Mouse (Mus musculus) thymus, postnatal 4 days (tissue): Measurements from ENCODE around the gene Itga6.

Source experiments
- DNase-seq: peaks from one replicate; pipeline ENCODE4 v3.0.0; 2021

The Itga6 gene

DNA sequence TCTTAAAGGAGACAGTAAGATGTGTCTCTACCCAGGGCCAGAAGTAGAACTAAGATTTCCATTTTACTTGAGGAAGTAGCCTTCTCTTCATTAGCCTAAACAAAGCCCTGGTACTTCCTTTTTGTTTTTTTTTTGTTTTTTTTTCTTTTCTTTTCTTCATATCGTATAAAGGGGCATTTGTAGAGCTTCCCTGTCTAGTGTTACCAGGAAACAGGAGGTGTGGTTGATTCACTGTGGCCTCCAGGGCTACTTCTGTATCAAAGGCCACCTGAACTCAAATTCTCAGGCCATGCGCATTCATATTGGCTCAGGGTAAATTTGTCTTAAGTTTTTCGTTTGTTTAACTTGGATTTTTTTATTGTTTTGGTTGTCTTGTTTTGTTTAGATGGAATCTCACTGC lies 120.5 kb downstream of the Itga6 start:
- no peak for DNase-seq

DNA sequence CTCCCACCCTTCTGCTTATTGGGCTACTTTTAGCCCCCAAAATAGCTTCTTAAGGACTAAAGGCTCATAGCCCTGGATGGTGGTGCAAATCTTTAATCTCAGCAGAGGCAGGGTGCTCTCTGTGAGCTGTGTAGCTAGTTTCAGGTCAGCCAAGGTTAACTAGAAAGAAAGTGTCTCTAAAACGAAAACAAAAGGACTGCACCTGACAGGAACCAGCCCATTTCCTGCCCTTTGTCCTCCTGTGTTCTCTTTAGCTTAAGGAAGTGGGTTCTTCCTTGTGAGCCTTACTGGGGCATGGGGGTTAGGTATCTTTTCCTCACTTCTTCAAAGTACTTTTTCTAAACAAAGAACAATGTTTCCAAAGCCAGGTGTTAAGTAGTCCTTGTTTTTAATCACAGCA lies 121.1 kb downstream of the Itga6 start:
- DNase-seq, result no peak

- DNase-seq, result no peak
Measured at GRCm38 (mm10) chr2:71867019-71867418, 121.6 kb downstream of the Itga6 start.

- no peak for DNase-seq
Measured at GRCm38 (mm10) chr2:71867480-71867879, 122.1 kb downstream of the Itga6 start.

- no peak for DNase-seq
Measured at GRCm38 (mm10) chr2:71868256-71868655, 122.8 kb downstream of the Itga6 start.

- DNase-seq, result no peak
Measured at GRCm38 (mm10) chr2:71872141-71872540, 126.7 kb downstream of the Itga6 start.

- DNase-seq, result peak; percentile 100
Measured at GRCm38 (mm10) chr2:71872801-71873443, 127.5 kb downstream of the Itga6 start, which contains the start of gene Pdk1. Pdk1 (plus strand) TSS chr2:71873224.

- DNase-seq, result peak; percentile 80
Measured at GRCm38 (mm10) chr2:71873474-71874322, 128.3 kb downstream of the Itga6 start.

GRCm38 (mm10) chr2:71874422-71874821 lies 129.0 kb downstream of the Itga6 start:
- DNase-seq, result no peak

DNA sequence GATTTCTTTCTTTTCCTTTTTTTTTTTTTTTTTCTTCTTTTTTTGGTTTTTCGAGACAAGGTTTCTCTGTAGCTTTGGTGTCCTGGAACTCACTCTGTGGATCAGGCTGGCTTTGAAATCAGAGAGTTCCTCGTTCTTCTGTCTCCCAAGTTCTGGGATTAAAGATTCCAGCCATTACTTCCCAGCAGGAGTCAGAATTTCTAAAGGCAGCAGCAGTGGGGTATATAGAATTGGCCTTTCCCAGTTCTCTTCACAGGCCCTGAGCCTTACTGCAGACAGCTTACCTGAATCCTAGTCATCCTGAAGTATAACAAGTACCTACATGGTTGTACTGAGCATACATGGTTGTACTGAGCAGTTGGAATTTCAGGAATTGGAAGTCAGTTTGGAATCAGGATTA lies 129.4 kb downstream of the Itga6 start:
- no peak for DNase-seq

DNA sequence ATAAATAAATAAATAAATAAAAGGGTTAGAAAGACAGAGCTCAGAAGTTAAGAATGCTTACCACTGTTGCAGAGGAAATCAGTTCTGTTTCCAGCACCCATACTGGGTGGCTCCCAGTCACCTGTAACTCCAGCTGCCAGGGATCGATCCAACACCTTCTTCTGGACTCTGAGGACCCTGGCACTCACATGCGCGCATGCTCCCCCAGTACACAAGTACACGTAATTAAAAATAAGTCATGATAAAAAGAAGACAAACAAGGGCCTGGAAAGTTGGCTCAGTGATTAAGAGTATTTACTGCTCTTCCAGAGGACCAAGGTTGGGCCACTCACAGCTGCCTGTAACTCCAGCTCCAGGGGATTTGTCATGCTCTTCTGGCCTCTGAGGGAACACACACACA lies 132.4 kb downstream of the Itga6 start:
- no peak for DNase-seq

DNA sequence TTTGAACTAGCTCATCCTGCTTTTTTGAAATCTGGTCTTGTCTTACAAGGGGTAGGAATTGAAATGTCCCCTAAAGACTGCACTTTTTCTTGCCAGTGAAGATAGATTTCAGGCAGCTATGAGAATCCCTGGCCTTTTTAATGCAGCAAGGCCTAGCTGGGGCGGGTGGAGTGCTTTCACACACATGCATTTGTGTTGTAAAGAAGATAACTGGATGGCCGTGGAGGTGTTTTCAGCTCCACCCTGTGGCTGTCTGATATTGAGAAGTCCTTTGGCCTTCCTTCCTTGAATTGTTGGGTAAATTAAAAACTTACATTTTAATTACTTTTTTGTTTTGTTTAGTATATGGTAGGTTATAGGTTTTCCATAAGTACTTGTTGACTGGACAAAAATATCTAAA lies 133.0 kb downstream of the Itga6 start:
- DNase-seq, result no peak

- no peak for DNase-seq
Measured at GRCm38 (mm10) chr2:71878943-71879342, 133.5 kb downstream of the Itga6 start.

GRCm38 (mm10) chr2:71882914-71883651 lies 137.7 kb downstream of the Itga6 start:
- DNase-seq, result no peak

DNA sequence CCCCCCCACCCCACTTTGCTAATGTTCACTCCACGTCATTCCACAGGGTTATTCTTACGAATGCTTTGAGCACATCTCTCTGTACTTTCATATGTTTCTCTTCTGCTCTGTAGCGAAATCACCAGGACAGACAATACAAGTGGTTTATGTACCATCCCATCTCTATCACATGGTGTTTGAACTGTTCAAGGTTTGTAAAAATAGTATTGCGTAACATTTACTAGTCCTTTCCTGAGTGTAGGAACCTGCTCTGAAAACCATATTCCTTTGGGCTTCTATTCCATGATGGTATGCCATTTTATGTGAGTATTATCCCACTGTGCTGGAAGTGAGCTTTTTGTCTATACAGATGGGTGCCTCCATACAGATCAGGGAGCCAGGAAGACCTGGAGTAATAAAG lies 141.9 kb downstream of the Itga6 start:
- DNase-seq, result no peak

- peak; percentile 23 for DNase-seq
Measured at GRCm38 (mm10) chr2:71888437-71888836, 143.0 kb downstream of the Itga6 start.

DNA sequence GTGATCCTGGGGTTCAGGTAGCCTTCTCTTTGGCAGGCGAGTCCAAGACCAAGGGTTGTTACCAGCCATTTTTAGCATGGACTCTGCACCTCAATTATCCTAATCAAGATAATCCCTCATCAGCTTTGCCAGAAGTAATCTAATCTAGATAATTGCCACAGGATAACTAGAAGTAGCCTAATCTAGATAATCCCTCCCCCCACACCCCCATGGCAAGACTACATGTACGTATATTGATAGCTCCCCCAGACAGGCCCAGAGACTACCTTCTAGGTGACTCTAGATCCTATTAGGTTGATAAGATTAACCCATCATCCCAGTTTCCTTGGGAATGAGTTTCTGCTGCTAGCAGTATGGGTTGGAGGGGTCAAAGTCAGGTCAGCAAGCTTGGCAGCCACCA lies 146.1 kb downstream of the Itga6 start:
- DNase-seq, result no peak

DNA sequence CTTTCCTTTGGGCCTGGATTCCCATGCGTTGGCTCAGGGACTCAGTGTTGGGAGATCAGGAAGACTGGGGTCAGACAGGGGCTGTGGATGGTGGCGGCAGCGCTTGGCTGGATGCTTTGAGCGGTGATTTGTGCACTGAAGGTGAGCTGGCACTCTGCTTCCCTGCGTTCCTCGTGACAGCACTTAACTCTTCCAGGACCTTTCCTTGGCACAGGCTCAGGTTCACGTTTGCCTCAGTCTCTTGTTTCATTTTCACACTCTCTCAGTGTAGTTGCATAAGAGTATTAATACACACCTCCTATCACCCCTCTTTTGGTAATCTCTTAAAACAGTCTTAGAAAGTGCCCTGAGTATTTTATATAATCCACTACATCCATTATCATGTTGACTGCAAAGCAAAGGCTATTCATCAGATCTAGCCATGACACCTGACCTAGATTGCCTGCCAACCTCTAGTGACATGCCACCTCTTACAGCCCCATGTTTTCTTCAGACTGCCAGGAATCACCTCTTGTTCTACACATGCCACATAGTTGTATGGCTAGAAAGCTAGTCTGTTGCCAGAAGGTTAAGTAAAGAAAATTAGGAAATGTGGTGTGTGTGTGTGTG lies 147.4 kb downstream of the Itga6 start:
- no peak for DNase-seq

DNA sequence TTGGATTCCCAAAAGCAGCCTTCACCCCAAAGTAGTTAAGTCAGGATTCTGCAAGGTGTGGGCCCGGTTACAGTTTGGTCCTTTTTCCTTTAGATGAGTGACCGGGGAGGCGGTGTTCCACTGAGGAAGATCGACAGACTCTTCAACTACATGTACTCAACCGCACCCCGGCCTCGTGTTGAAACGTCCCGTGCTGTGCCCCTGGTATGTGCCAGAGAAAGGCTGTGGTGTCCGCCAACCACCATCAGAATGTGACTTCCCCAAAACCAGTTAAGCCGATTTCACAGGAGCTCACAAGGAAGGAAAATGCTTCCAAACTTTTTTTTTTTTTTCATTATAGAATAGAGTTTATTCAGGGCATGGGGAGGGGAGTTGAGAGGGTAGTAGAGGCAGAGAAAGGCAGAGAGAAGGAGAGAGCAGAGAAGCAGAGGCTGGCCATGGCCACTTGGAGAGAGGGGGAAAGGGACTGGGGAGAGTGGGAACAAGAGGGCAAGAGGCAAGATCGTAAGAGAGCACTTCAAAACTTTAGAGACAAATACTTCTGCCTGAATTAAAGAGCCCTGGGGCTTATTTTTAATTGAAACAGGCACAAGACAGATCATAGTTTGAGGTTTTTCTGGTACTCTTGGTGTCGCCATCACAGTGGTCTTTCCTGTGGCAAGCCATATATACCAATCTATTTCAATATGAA lies 150.3 kb downstream of the Itga6 start:
- DNase-seq, result no peak

DNA sequence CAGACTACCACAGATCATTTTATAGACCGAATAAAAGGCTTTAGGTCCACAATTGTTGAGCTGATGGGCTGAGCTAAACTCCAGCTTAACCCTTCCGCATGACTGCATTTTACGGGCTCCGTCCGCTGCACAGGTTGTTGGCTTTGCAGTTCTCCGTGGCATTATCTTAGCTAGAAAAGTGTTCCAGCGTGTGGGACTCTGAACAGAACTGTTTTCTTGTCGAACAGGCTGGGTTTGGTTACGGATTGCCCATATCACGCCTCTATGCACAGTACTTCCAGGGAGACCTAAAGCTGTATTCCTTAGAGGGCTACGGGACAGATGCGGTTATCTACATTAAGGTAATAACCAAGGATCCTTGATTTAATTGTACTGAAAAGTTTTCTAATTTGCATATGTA lies 152.0 kb downstream of the Itga6 start:
- no peak for DNase-seq

- peak; percentile 44 for DNase-seq
Measured at GRCm38 (mm10) chr2:71898335-71898856, 153.0 kb downstream of the Itga6 start.

DNA sequence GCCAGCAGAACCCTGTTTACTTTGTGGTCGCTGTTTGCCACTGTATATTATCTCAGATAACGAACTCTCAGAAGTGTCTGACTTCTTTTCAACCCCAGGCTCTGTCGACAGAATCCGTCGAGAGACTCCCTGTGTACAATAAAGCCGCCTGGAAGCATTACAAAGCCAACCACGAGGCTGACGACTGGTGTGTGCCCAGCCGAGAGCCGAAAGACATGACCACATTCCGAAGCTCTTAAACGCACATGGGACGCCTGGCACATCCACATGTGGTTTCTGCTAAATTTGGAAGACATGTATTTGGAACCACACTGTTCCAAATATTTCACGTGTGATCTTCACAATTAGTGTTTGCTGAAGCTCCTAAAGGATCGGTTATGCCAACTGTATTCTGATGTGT lies 154.5 kb downstream of the Itga6 start:
- DNase-seq, result no peak
